Mouse (Mus musculus) liver, postnatal 0 days (tissue): ENCODE measurements around the gene Gm4894. TPM values are rescaled to one million over a fixed set of nuclear protein-coding genes. Genes with fewer than 3 reads are reported as not detected.

Experiments
- ATAC-seq: fragments of 200-750 bp; cut with Nextera tagmentation; 2 replicates; pipeline ENCODE4 v1.8.0; 2017; ENCODE audit warnings: mild to moderate bottlenecking, moderate library complexity
- DNase-seq: peaks from one replicate; pipeline ENCODE4 v3.0.0-alpha.2; 2016
- H3K27ac ChIP-seq: fragments of 300-500 bp; sonication (generic); 2 replicates; pipeline ENCODE4 v1.5.1; 2014; ENCODE audit warnings: antibody characterized with exemption, moderate library complexity, mild to moderate bottlenecking, low read depth
- H3K27me3 ChIP-seq: fragments of 300-500 bp; sonication (generic); 2 replicates; pipeline ENCODE4 v1.6.1; 2014; ENCODE audit warnings: low read length, control low read depth, mixed read lengths; ENCODE audit not compliant: insufficient read depth
- H3K36me3 ChIP-seq: fragments of 300-500 bp; sonication (generic); replicated peaks from 2 replicates; pipeline ENCODE4 v1.6.1; 2014; ENCODE audit warnings: mild to moderate bottlenecking, control low read depth, low read length, moderate library complexity, mixed read lengths; ENCODE audit not compliant: insufficient read depth
- H3K4me1 ChIP-seq: fragments of 300-500 bp; sonication (generic); 2 replicates; pipeline ENCODE4 v1.6.1; 2014; ENCODE audit warnings: antibody characterized with exemption, mild to moderate bottlenecking, control low read depth; ENCODE audit not compliant: insufficient read depth
- H3K4me2 ChIP-seq: fragments of 300-500 bp; sonication (generic); 2 replicates; pipeline ENCODE4 v1.6.1; 2014; ENCODE audit warnings: low read depth, mild to moderate bottlenecking, low read length, moderate library complexity, mixed read lengths
- H3K4me3 ChIP-seq: fragments of 300-500 bp; sonication (generic); 2 replicates; pipeline ENCODE4 v1.5.1; 2014; ENCODE audit warnings: low read depth, low read length
- H3K9ac ChIP-seq: fragments of 300-500 bp; sonication (generic); replicated peaks from 2 replicates; pipeline ENCODE4 v1.6.1; 2014; ENCODE audit warnings: mild to moderate bottlenecking, moderate library complexity
- H3K9me3 ChIP-seq: fragments of 300-500 bp; sonication (generic); 2 replicates; pipeline ENCODE4 v1.6.1; 2016; ENCODE audit warnings: mild to moderate bottlenecking, control low read depth, low read length, mixed read lengths
- CTCF ChIP-seq: sonication (generic); IDR thresholded peaks from 2 replicates; pipeline ENCODE4 v1.5.1; 2016; ENCODE audit warnings: antibody characterized with exemption, low read depth
- EP300 ChIP-seq: IDR thresholded peaks from 2 replicates; pipeline ENCODE4 v1.6.1; 2016; ENCODE audit warnings: antibody characterized with exemption, low read depth, mild to moderate bottlenecking
- WGBS: fragments of 180-500 bp; shearing (Covaris S2); extraction: QIAGEN DNeasy Blood & Tissue Kit; methylation state at CpG from one replicate; pipeline ENCODE4 v1.1.7; 2014; ENCODE audit not compliant: insufficient replicate concordance; 5-methylcytosine and 5-hydroxymethylcytosine counted together
- polyA plus RNA-seq: library from polyadenylated mRNA; unstranded; fragments of >200 nt; fragmentation: Nextera tagmentation; extraction: Ambion mirVana; gene quantifications from 2 replicates; pipeline ENCODE4 v1.2.1, GENCODE M21; 2015

The Gm4894 gene
- polyA plus RNA-seq, 1 experiment from 2014 or later = not detected

DNA sequence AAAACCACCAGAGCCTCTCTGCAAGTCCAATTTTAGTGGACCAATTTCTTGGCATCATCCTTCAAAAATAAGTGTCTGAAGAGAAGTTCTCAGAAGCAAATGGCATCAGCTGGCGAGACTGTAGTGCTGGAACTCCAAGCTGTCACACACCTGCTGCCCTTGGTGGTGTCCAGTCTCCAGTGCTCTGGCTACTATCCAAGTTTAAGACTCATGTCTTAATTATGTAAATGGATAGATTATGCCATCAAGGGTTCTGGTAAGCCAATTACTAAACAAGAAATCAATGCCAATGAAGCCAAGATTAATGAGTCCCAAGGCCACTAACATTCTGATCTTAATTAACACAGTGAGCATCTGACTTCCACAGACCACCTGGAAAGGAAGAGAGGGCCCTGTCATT lies 44.8 kb downstream of the Gm4894 start:
- ATAC-seq (no peak), DNase-seq (no peak)
- Histone ChIP-seq H3K4me1 (no peaks in the 10 kb centered on the region), H3K27ac (no peak overlapping the region), H3K4me3 (no peak overlapping the region), H3K4me2 (no peak overlapping the region), H3K9me3 (no peaks in the 10 kb centered on the region), H3K9ac (no peak overlapping the region), H3K27me3 (no peaks in the 10 kb centered on the region), H3K36me3 (no peaks in the 10 kb centered on the region)
- TF ChIP-seq CTCF (no peak), EP300 (no peak)
- WGBS = 68% methylated on average over 1 of the region's 1 CpGs

DNA sequence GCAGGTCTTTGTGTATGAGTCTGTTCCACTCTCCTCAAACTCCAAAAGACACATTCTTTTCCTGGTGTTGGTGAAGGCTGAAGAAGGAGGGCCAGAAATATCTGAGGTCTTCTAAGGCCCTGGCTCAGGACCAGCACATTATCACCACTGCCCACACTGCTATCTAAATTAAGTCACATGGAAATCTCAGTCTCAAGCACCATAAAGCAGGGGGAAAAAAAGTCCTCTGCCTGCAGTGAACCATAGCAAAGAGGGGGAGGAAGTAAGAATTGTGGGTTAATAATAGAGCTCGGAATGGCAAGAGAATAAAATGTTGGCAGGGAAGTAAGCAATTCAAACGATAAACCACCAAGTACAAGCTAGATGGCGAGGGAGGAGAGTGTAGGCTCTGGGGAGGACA lies 57.2 kb downstream of the Gm4894 start:
- ATAC-seq = no peak
- no peak for DNase-seq
- Histone ChIP-seq H3K27me3 (no peaks in the 10 kb centered on the region), H3K4me1 (no peaks in the 10 kb centered on the region), H3K9me3 (no peaks in the 10 kb centered on the region), H3K36me3 (no peaks in the 10 kb centered on the region), H3K4me3 (no peak overlapping the region), H3K4me2 (no peak overlapping the region), H3K27ac (no peak overlapping the region), H3K9ac (no peak overlapping the region)
- TF ChIP-seq CTCF (no peak), EP300 (no peak)
- WGBS = 44% methylated on average over 3 of the region's 3 CpGs

DNA sequence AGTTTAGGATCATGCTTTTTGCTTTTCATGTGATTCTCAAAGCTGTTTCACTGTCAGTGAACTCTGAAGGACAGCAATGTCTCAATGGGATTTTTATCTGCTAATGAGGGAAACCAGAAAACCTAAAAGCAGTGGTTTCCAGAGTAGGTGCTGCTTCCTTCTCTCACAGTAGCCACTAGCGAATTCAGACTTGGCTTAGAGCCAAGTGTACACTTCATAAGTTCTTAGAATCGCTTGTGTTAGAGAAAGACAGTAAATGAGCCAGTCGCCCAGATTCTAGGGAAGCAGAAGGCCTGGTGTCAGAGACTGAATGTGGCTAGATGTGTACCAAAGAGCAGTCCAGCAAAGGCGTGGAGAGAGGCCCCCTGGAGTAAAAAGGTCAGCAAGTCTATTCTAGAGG lies 60.5 kb downstream of the Gm4894 start:
- H3K9ac ChIP-seq = no peak overlapping the region
- H3K27me3 ChIP-seq = no peaks in the 10 kb centered on the region
- H3K4me3 ChIP-seq = no peak overlapping the region
- no peak overlapping the region for H3K27ac ChIP-seq
- no peaks in the 10 kb centered on the region for H3K4me1 ChIP-seq
- 51% methylated on average over 4 of the region's 4 CpGs for WGBS
- no peaks in the 10 kb centered on the region for H3K36me3 ChIP-seq
- no peak for DNase-seq
- H3K4me2 ChIP-seq = no peak overlapping the region
- H3K9me3 ChIP-seq = no peaks in the 10 kb centered on the region
- no peak for TF ChIP-seq EP300
- TF ChIP-seq CTCF = no peak
- ATAC-seq = no peak

DNA sequence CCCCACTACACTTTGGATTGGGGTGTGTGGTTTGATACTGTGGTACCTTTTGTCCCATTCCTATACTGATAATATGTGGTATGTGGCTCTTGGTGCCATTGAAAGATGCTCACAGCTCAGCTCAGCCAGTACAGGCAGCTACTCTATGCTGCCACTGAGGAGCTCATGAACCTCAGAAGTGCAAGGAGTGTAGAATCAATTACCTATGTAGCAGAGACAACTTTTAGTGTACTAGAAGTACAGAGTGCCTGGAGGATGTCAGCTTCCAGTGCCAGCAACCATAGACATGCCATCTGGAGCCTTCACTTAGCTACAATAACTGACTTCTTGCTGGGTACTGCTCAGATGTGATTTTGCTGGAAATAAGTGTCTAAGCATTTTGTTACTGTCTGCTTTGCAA lies 68.3 kb downstream of the Gm4894 start:
- no peak for TF ChIP-seq EP300
- TF ChIP-seq CTCF = no peak
- H3K36me3 ChIP-seq = no peaks in the 10 kb centered on the region
- H3K27me3 ChIP-seq = no peaks in the 10 kb centered on the region
- H3K9me3 ChIP-seq = no peaks in the 10 kb centered on the region
- H3K4me1 ChIP-seq = no peaks in the 10 kb centered on the region
- H3K9ac ChIP-seq = no peak overlapping the region
- no peak for DNase-seq
- H3K4me2 ChIP-seq = no peak overlapping the region
- ATAC-seq = no peak
- H3K27ac ChIP-seq = no peak overlapping the region
- no peak overlapping the region for H3K4me3 ChIP-seq

Other genes starting within 250 kb of the Gm4894 start
- gene Zw10, start 194.9 kb upstream of the Gm4894 start, polyA plus RNA-seq = 8.6 and 10.0 TPM in 2 replicates
- gene Tmprss5, start 169.3 kb upstream of the Gm4894 start, polyA plus RNA-seq = not detected in 2 replicates
- not detected in 2 replicates for gene Drd2, start 90.1 kb downstream of the Gm4894 start, polyA plus RNA-seq
- gene Ankk1, start 176.5 kb downstream of the Gm4894 start, polyA plus RNA-seq = not detected in 2 replicates
- 0.09 and 0.15 TPM in 2 replicates for gene Ttc12, start 235.7 kb downstream of the Gm4894 start, polyA plus RNA-seq